Comparison of ENCODE assay signal across 19 mouse cellular contexts in genomic region chr11:65704861-65705260, GRCm38 (mm10).
"Had no signal": no experiment of that assay in that cellular context is flagged by ENCODE, and none has a peak within 500 bp of the region (broad histone marks: within the 10 kb centered on the region; RNA-seq: fewer than 3 reads in every experiment).

No protein-coding gene starts in this region.

- ATAC-seq: liver, postnatal 0 days; lung, postnatal 0 days; midbrain, embryonic 16.5 days had no signal

- H3K27me3 ChIP-seq: liver, embryonic 13.5 days; liver, embryonic 15.5 days; lung, embryonic 15.5 days; midbrain, embryonic 12.5 days; neural tube, embryonic 13.5 days; neural tube, embryonic 15.5 days had no signal

- DNase-seq: liver, embryonic 13.5 days; liver, postnatal 0 days; lung, adult 2 months; lung, postnatal 14 days; lung, postnatal 36 days; midbrain, embryonic 14.5 days; retina, postnatal 1 day; right cerebral cortex, adult 18-20 months; right cerebral cortex, postnatal 14 days; thymus, adult 18-20 months; thymus, postnatal 14 days; thymus, postnatal 36 days had no signal
